In the genomic region with DNA sequence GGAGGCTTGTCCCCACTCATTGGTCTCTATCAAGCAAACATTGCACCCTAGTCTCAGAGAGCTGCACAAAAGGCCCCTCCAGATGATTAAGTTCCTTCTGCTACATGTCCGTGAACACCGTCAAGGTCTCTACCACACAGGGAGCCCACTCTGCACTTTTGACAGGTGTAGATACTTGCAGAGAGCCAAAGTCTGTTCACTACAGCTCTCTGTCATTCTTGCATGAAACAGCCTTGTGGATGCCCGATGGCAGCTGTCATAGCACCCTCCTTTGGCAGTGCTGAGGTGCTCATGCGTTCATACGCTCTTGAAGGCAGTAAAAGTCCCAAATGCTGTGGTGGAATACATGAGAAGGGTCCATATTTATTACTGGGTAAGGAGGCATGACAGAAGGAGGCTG, we compare ENCODE assay signal across 29 mouse cellular contexts. TPM values are rescaled to one million over a fixed set of nuclear protein-coding genes. Genes with fewer than 3 reads are reported as not detected.
"Had no signal": no experiment of that assay in that cellular context is flagged by ENCODE, and none has a peak within 500 bp of the region (broad histone marks: within the 10 kb centered on the region; RNA-seq: fewer than 3 reads in every experiment).

No protein-coding gene starts in this region.

- H3K9me3 ChIP-seq: intestine, embryonic 15.5 days; limb, embryonic 10.5 days; limb, embryonic 13.5 days; liver, embryonic 12.5 days; liver, embryonic 15.5 days; lung, embryonic 15.5 days; midbrain, embryonic 12.5 days had no signal

- DNase-seq: kidney, adult 11 months; kidney, adult 9 months; kidney, postnatal 14 days; kidney, postnatal 4 days; liver; lung, adult 18-20 months; lung, postnatal 14 days; lung, postnatal 4 days; right cerebral cortex, postnatal 4 days had no signal

- H3K27ac ChIP-seq: intestine, embryonic 15.5 days; limb, embryonic 10.5 days; limb, embryonic 13.5 days; liver, embryonic 12.5 days; liver, embryonic 15.5 days; lung, embryonic 15.5 days; midbrain, embryonic 12.5 days had no signal

- H3K4me3 ChIP-seq: intestine, embryonic 15.5 days; limb, embryonic 10.5 days; limb, embryonic 13.5 days; liver, embryonic 12.5 days; liver, embryonic 15.5 days; lung, embryonic 15.5 days; midbrain, embryonic 12.5 days; myocyte had no signal

- H3K27me3 ChIP-seq: intestine, embryonic 15.5 days; limb, embryonic 13.5 days; lung, embryonic 15.5 days; midbrain, embryonic 12.5 days had no signal

- H3K36me3 ChIP-seq: intestine, embryonic 15.5 days; limb, embryonic 10.5 days; limb, embryonic 13.5 days; liver, embryonic 12.5 days; liver, embryonic 15.5 days; lung, embryonic 15.5 days; midbrain, embryonic 12.5 days had no signal

- H3K4me1 ChIP-seq: intestine, embryonic 15.5 days; limb, embryonic 13.5 days; liver, embryonic 12.5 days; liver, embryonic 15.5 days; lung, embryonic 15.5 days had no signal

- H3K4me2 ChIP-seq: intestine, embryonic 15.5 days; limb, embryonic 13.5 days; liver, embryonic 12.5 days; liver, embryonic 15.5 days; lung, embryonic 15.5 days; midbrain, embryonic 12.5 days had no signal

- ATAC-seq: intestine, embryonic 15.5 days; liver, embryonic 12.5 days; midbrain, embryonic 16.5 days had no signal

- H3K9ac ChIP-seq: intestine, embryonic 15.5 days; limb, embryonic 13.5 days; liver, embryonic 12.5 days; liver, embryonic 15.5 days; lung, embryonic 15.5 days; midbrain, embryonic 12.5 days had no signal

RNA-seq across cellular contexts. Expression of gene Dntt, which starts 2.1 kb away (rescaled TPM):
- total RNA-seq: layer of hippocampus, adult 18-20 months; left cerebral cortex, adult 8-10 months; left cerebral cortex, postnatal 14 days; monocyte, adult 5-6 weeks had no signal
- polyA plus RNA-seq: intestine, embryonic 15.5 days; limb, embryonic 10.5 days; limb, embryonic 13.5 days; liver, embryonic 15.5 days; stomach, embryonic 16.5 days had no signal

RNA-seq across cellular contexts. Expression of gene Opalin, which starts 49.9 kb away (rescaled TPM):
- total RNA-seq: megakaryocyte progenitor cell, adult 5-6 weeks; megakaryocyte-erythroid progenitor cell, adult 5-6 weeks; monocyte, adult 5-6 weeks had no signal
- polyA plus RNA-seq: intestine, embryonic 15.5 days; kidney, embryonic 16.5 days; limb, embryonic 10.5 days; limb, embryonic 13.5 days; liver, embryonic 12.5 days; liver, embryonic 15.5 days; lung, embryonic 15.5 days; midbrain, embryonic 12.5 days; midbrain, embryonic 16.5 days; myocyte; neural tube, embryonic 11.5 days; stomach, embryonic 16.5 days; testis, adult 2 months; urinary bladder, adult 2 months had no signal
